Mouse (Mus musculus): ENCODE data around the gene Brf1. TPM values are rescaled to one million over a fixed set of nuclear protein-coding genes. Genes with fewer than 3 reads are reported as not detected.

The Brf1 gene
- polyA plus RNA-seq, 1 experiment = 37.2 TPM

GRCm38 (mm10) chr12:112915587-112915986, 84.9 kb downstream of the Brf1 start:
- H3K27ac ChIP-seq (ENCODE audit: insufficient read depth, low read length) = no peak overlapping the region
- no peaks in the 10 kb centered on the region for H3K4me1 ChIP-seq (ENCODE audit: control insufficient read depth, insufficient read depth, low read length)
- TF ChIP-seq CTCF (IDR thresholded peaks at IDR 0.05; ENCODE audit: borderline replicate concordance, insufficient read depth, low read length) (no peak), POLR2A (IDR thresholded peaks at IDR 0.05; ENCODE audit: low read depth, low read length) (no peak)
- H3K4me3 ChIP-seq (ENCODE audit: insufficient read depth, low read length) = no peak overlapping the region

GRCm38 (mm10) chr12:112914527-112914926, 86.0 kb downstream of the Brf1 start:
- Histone ChIP-seq H3K4me3 (ENCODE audit: insufficient read depth, low read length) (no peak overlapping the region), H3K4me1 (ENCODE audit: control insufficient read depth, insufficient read depth, low read length) (no peaks in the 10 kb centered on the region), H3K27ac (ENCODE audit: insufficient read depth, low read length) (no peak overlapping the region)
- no peak for TF ChIP-seq CTCF (IDR thresholded peaks at IDR 0.05; ENCODE audit: borderline replicate concordance, insufficient read depth, low read length)

- TF ChIP-seq POLR2A (IDR thresholded peaks at IDR 0.05; ENCODE audit: low read depth, low read length) (no peak), CTCF (IDR thresholded peaks at IDR 0.05; ENCODE audit: borderline replicate concordance, insufficient read depth, low read length) (no peak)
- Histone ChIP-seq H3K4me1 (ENCODE audit: control insufficient read depth, insufficient read depth, low read length) (no peaks in the 10 kb centered on the region), H3K27ac (ENCODE audit: insufficient read depth, low read length) (no peak overlapping the region), H3K4me3 (ENCODE audit: insufficient read depth, low read length) (no peak overlapping the region)
Observed at GRCm38 (mm10) chr12:112912951-112913745, 87.4 kb downstream of the Brf1 start.

GRCm38 (mm10) chr12:112911701-112912100, 88.8 kb downstream of the Brf1 start:
- Histone ChIP-seq H3K4me3 (ENCODE audit: insufficient read depth, low read length) (no peak overlapping the region), H3K4me1 (ENCODE audit: control insufficient read depth, insufficient read depth, low read length) (no peaks in the 10 kb centered on the region), H3K27ac (ENCODE audit: insufficient read depth, low read length) (no peak overlapping the region)
- no peak for TF ChIP-seq POLR2A (IDR thresholded peaks at IDR 0.05; ENCODE audit: low read depth, low read length)
- no peak for TF ChIP-seq CTCF (IDR thresholded peaks at IDR 0.05; ENCODE audit: borderline replicate concordance, insufficient read depth, low read length)

Other genes starting within 250 kb of the Brf1 start
- gene Pld4, start 240.0 kb downstream of the Brf1 start, polyA plus RNA-seq (2011; ENCODE audit: insufficient read length, low read depth, missing spikeins) = 0.30 and 4.2 TPM in 2 replicates
- 170 and 211 TPM in 2 replicates for gene Ahnak2, start 198.0 kb downstream of the Brf1 start, polyA plus RNA-seq (2011; ENCODE audit: insufficient read length, low read depth, missing spikeins)
- gene Clba1, start 191.8 kb downstream of the Brf1 start, polyA plus RNA-seq (2011; ENCODE audit: insufficient read length, low read depth, missing spikeins) = 13.0 and 18.5 TPM in 2 replicates
- 44.1 and 53.6 TPM in 2 replicates for gene Cdca4, start 171.3 kb downstream of the Brf1 start, polyA plus RNA-seq (2011; ENCODE audit: insufficient read length, low read depth, missing spikeins)
- not detected in 2 replicates for gene Gpr132, start 132.5 kb downstream of the Brf1 start, polyA plus RNA-seq (2011; ENCODE audit: insufficient read length, low read depth, missing spikeins)
- gene Jag2, start 70.9 kb downstream of the Brf1 start, polyA plus RNA-seq (2011; ENCODE audit: insufficient read length, low read depth, missing spikeins) = 0.25 TPM in 1 of 2 replicates, not detected in the other
- 6.4 and 8.4 TPM in 2 replicates for gene Nudt14, start 58.6 kb downstream of the Brf1 start, polyA plus RNA-seq (2011; ENCODE audit: insufficient read length, low read depth, missing spikeins)
- gene Btbd6, start 24.2 kb downstream of the Brf1 start, polyA plus RNA-seq (2011; ENCODE audit: insufficient read length, low read depth, missing spikeins) = 7.9 and 9.0 TPM in 2 replicates
- gene Pacs2, start 13.8 kb upstream of the Brf1 start, polyA plus RNA-seq (2011; ENCODE audit: insufficient read length, low read depth, missing spikeins) = 33.4 and 44.5 TPM in 2 replicates
- not detected in 2 replicates for gene Tex22, start 73.8 kb upstream of the Brf1 start, polyA plus RNA-seq (2011; ENCODE audit: insufficient read length, low read depth, missing spikeins)
- gene Mta1, start 97.6 kb upstream of the Brf1 start, polyA plus RNA-seq (2011; ENCODE audit: insufficient read length, low read depth, missing spikeins) = 83.2 and 86.5 TPM in 2 replicates
- 52.9 and 129 TPM in 2 replicates for gene Crip2, start 139.5 kb upstream of the Brf1 start, polyA plus RNA-seq (2011; ENCODE audit: insufficient read length, low read depth, missing spikeins)
- 75.5 and 79.9 TPM in 2 replicates for gene Crip1, start 145.6 kb upstream of the Brf1 start, polyA plus RNA-seq (2011; ENCODE audit: insufficient read length, low read depth, missing spikeins)
- gene Tedc1, start 155.7 kb upstream of the Brf1 start, polyA plus RNA-seq (2011; ENCODE audit: insufficient read length, low read depth, missing spikeins) = 10.1 and 12.2 TPM in 2 replicates
- gene Tmem121, start 185.2 kb upstream of the Brf1 start, polyA plus RNA-seq (2011; ENCODE audit: insufficient read length, low read depth, missing spikeins) = 7.2 and 8.3 TPM in 2 replicates